Mouse (Mus musculus) lung, adult 2 months (tissue): Measurements from ENCODE around the gene Cluh.

Experiments
- CTCF ChIP-seq: fragments of 200-500 bp; IDR thresholded peaks from 2 replicates; pipeline ENCODE4 v1.5.1; 2011; ENCODE audit warnings: mild to moderate bottlenecking, low read length, control low read depth; ENCODE audit not compliant: insufficient read depth
- POLR2A ChIP-seq: fragments of 200-500 bp; IDR thresholded peaks from 2 replicates; pipeline ENCODE4 v1.6.1; 2011; ENCODE audit warnings: low read depth, mild to moderate bottlenecking, control low read depth, low read length, borderline replicate concordance; ENCODE audit errors: extremely low read depth

DNA sequence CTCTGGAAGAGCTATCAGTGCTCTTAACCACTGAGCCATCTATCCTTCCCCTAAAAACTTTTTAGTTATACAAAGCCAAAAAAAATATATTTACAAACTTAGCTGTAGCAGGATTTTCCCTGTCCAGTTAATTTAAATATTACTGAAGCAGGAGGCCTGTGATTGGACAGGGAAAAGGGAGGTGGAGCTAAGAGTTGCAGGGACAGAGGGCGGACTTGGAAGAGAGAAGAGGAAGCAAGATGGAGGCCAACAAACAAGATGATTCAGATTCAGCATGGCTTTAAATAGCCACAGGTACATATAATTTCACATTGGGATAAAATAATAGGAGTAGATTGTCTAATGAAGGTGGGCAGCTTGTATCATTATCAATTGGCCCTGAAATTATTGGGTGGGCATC lies 61.4 kb downstream of the Cluh start:
- TF ChIP-seq CTCF (no peak), POLR2A (no peak)
